Mouse (Mus musculus) thymus, postnatal 4 days (tissue): ENCODE data around the gene Gdf2.
A peak's percentile ranks its signal among the peaks of the same experiment; 100 is the strongest.

Experiments used
- DNase-seq: peaks from one replicate; pipeline ENCODE4 v3.0.0; 2021

Gene Gdf2

DNA sequence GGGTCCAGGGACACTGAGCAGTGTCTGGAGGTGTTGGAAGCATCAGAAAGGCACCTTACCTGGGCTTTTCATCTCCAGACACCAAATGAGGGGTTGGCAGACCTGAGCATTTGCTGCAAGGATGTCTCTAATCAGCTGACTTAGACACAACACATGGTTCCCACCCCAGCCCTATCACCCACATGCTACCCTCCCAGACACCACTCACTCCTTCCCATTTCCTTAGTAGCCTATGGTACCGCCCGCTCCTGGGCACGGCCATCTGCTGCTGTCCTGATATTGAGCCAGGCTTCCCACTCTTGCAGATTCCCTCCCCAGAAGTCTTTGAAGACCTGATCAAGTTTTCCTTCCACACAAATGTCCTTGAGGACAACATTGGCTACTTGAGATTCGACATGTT lies 17.3 kb downstream of the Gdf2 start:
- DNase-seq: no peak

DNA sequence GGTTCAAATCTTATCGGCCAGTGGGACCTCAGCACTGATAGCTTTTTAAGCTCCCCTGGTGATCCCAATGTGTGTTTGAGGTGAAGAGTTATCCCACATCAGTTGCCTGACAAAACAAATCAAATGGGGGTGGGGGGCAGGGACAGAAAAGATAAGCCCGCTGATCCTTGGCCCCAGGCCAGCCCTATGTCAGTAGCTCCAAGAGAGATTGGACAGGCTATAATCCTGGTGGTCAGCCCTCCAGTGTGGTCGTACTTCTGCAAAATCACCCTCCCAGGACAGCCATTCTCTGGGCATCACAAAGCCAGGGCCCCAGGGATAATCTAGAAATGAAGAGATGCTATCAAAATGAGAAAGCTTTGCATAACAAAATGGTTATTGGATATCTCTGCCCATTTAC lies 18.0 kb downstream of the Gdf2 start:
- no peak for DNase-seq

DNA sequence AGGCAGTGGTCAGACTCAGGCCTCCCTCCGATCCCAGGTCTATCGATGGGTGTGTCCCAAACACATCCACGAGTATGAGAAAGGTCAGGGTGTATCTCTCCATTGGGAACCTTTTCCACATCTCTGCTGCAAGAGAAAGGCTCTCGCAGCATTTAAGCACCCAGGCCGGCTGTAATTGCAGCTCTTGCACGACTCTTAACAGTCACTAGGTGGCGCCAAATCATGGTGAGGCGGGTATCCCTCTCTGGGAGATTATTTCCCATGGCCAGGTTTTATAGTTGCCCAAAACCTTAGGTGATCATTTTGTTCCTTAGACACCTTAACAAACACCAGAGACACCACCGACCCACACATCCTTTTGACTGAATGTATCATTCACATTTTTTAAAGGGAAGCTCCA lies 18.5 kb downstream of the Gdf2 start:
- peak; percentile 32 for DNase-seq

DNA sequence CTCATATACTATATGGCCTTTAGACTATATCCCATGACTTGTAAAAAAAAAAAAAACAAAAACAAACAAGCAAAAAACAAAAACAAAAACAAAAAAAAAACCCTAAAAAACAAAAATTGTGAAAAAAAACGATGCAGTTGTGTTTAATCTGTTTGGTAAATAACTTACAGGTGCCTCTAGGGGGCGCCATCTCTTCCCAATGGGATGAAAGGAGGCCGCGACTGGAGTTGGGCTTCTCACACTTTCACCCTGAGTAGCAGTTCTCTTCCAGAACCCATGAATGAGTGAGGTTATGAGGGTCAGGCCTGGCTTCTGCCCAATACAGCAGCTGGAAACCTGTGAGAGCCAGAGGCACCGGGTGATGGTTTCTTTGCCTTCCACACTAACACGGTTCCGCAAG lies 24.8 kb downstream of the Gdf2 start:
- no peak for DNase-seq

DNA sequence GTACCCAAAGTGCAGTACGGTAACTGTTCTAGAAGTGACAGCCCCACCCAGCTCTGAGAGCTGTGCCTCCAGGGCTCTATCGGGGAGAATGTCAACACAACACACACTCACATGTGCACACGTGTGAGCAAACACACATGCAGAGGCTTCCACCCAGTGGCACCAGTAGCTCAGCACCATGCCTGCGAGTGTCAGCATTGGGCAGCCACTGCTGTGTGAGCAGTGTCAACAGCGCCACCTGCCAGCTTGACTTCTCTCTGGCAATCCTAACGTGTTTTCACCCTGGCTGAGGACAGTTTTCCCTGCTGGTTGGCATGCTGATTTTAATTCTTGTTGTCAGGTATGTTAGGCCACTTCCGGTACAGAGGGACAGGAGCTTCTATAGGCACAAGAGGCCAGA lies 31.8 kb downstream of the Gdf2 start:
- DNase-seq: no peak

DNA sequence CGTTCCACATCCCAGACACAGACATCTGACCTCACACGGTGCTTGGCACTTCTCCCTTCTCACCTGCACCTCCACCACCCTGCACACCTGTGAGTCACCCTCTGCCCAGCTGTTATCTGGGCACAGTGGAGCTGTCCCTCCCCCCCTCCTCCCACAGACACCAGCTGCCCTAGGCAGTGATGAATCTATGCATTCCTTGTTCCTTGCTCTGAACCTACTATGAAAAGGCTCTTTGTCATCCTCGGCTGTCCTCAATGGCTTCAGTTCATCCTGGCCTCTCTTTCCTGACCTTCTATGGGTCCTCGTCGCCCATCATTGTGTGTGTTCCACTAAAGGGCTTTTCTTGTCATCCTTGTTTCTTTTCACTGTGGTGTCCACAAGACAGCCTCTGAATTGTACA lies 33.9 kb downstream of the Gdf2 start:
- no peak for DNase-seq

DNA sequence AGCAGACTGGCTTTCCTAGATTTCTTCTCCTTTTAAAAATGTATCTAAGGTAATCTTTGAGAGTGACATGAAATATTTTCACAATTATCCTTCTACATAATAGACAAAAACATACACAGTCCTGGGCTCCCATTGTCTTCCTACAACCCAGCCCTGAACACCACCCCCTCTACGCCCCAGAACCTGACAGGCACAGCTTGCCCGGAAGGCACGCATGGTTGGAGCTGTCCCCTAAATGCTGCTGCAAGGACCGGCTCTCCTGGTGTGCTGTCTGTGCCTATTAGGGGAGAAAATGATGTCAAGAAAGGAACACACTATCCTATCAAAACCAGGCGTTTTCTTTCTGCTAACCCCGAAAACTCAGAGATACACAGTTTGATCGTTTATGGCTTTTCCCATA lies 36.9 kb downstream of the Gdf2 start:
- no peak for DNase-seq

DNA sequence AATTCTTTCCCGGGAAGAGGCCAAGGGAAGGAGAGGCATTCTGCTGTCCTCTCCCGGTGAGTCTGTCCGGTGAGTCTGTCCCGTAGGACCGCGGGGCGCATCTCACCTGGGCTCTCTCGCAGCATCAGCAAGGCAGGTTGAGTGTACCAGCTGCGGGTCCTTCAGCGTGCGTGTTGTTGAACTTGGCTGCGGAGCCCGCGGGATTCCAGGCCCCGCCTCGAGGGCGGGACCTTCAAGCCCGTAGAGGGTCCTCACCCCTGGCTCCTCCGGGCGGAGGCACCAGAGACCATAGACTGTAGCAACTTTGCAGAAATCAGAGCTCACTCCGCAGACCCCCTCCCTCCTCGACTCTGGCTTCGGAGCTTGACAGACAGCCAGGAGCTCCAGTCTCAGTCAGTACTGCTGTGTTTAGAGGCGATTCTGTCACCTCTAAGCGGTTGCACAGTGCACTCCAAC lies 37.8 kb downstream of the Gdf2 start, which contains the start of gene Zfp488:
Gene Zfp488 (minus strand): TSS at position 161 of the 456 bp plus-strand sequence.
- no peak for DNase-seq

DNA sequence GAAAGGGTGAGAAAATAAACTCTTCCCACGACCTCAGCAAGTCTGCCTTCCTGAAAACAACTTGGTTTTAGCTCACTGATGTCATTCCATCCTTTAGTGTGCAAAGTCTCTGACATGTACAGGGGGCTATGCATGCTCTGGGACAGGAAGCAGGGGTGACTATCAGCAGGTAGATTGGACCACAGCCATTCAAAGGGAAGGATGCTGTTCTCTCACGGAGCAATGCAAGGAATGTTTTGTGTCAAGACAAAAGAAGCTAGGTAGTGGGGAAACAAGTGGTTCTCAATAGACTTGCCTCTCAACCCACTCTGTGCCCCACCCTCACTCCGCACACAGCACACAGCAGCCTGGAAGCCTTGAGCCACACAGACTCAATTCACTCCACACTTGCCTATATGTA lies 48.4 kb downstream of the Gdf2 start:
- DNase-seq: no peak

DNA sequence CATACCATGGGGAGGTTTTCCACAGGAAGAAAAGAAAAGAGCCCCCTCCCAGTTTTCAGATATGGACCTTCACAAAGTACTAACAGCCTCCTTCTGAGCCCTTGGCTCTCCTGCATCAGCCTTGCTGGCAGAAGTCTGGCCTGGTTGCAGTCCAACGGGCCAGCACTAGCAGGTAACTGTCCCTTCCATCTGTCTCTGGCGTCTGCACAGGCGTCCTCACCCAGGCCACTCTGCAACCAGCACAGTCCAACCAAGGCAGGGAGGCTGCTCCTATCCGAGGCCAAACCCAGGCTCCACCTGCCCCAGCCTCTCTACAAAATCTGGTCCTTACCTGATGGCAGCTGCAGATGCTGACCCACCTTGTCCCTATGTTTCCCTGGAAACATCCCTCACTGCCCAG lies 51.1 kb downstream of the Gdf2 start:
- DNase-seq: no peak

DNA sequence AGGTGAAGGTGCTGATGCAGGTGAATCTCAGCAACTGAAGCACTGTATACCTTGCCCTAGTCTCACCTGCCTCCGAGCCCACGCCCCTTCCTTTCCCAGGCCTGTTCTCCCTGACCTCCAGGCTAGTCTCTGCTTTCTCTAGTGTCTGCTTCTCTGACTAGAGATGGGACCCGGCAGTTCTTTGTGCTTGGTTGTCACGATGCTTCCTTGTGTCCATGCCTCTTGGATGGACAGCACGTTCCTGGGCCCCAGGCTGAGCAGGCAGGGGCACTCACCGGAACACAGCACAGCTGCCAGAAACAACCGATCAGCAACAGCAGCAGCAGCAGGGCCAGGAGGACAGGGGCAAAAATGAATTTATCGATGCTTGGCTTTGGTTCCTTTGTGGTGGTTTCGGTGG lies 52.2 kb downstream of the Gdf2 start:
- DNase-seq: no peak

DNA sequence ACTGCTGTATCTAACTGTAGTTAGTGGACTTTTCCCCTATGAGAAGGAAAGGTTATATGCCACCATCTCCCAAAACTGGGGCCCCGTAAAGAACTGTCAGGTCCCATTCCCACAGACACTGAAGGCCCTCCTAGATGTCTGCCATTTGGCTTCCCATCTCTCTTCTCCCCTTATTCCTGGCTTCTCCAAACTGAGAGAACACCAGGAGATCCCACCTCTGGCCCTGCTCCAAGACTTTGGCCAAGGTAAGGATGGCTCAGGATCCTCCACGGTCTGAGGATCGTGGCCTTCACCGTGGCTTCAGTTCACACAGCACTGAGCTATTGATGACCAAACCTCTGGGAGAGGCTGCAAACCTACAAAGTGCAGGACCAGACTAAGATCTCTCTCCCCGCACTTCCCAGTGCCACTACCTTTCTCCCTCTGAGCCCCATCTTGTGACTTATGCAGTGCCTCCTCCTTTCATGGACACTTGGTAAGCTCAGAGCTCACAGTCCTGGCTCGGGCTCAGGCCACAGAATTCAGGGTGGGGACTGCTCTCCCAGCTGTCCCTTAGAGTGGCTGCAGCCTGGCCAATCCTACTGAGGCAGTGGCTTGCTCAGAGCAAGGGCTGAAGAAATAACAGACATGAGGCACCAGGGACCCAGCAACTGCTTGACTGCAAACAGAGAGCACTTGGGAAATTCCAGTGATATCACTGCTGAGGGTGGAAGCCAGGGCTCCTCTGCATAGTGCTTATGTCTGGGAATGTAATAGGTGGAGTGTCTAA lies 52.9 kb downstream of the Gdf2 start:
- no peak for DNase-seq
